Mouse (Mus musculus) MEL (cell line): ENCODE measurements at regions not wholly inside any gene's neighbourhood (a gene's known extent, or its start where the extent isn't known, plus 50 kb on each side); places are given as distances from the start of the nearest gene placed in this dataset.

Experiments used
- BHLHE40 ChIP-seq: IDR thresholded peaks from 2 replicates; pipeline ENCODE4 v1.6.1; 2012; ENCODE audit warnings: low read depth, mild to moderate bottlenecking, inconsistent platforms, low read length, improper control_type of control experiment, borderline replicate concordance
- CTCF ChIP-seq, 3 experiments: IDR thresholded peaks in 2 of 3; conservative IDR thresholded peaks in 1 of 3; 2 replicates each; pipeline ENCODE4 v1.5.1; 2011 to 2012; ENCODE audit warnings: low read length in 3 of 3, low read depth in 2 of 3, mild to moderate bottlenecking in 2 of 3, improper control_type of control experiment in 1 of 3, inconsistent platforms in 1 of 3, mixed read lengths in 1 of 3, moderate library complexity in 1 of 3; ENCODE audit not compliant: control insufficient read depth in 1 of 3, insufficient read depth in 1 of 3, poor library complexity in 1 of 3, severe bottlenecking in 1 of 3
- EP300 ChIP-seq, 2 experiments: IDR thresholded peaks; 2 replicates each; pipeline ENCODE4 v1.6.1; 2011; ENCODE audit warnings: improper control_type of control experiment in 2 of 2, low read length in 2 of 2, low read depth in 1 of 2, mild to moderate bottlenecking in 1 of 2
- GATA1 ChIP-seq: IDR thresholded peaks from 2 replicates; pipeline ENCODE4 v1.6.1; 2011; ENCODE audit warnings: low read depth, low read length, improper control_type of control experiment
- POLR2A ChIP-seq, 2 experiments: IDR thresholded peaks; 2 replicates each; pipeline ENCODE4 v1.6.1; 2011 to 2012; ENCODE audit warnings: low read length in 2 of 2, mild to moderate bottlenecking in 2 of 2, control low read depth in 1 of 2, improper control_type of control experiment in 1 of 2, low read depth in 1 of 2, moderate library complexity in 1 of 2; ENCODE audit not compliant: control insufficient read depth in 1 of 2, insufficient read depth in 1 of 2, poor library complexity in 1 of 2
- RCOR1 ChIP-seq: IDR thresholded peaks from 2 replicates; pipeline ENCODE4 v1.6.1; 2012; ENCODE audit warnings: low read depth, mild to moderate bottlenecking, inconsistent platforms, low read length, improper control_type of control experiment
- TCF12 ChIP-seq: IDR thresholded peaks from 2 replicates; pipeline ENCODE4 v1.6.1; 2014; ENCODE audit warnings: low read depth, mild to moderate bottlenecking, inconsistent platforms, low read length, improper control_type of control experiment, moderate library complexity
- ZNF384 ChIP-seq: IDR thresholded peaks from 2 replicates; pipeline ENCODE4 v1.6.1; 2012; ENCODE audit warnings: low read depth, mild to moderate bottlenecking, inconsistent platforms, low read length, improper control_type of control experiment

GRCm38 (mm10) chr17:72768266-72768665 lies 68.0 kb upstream of the Ypel5 start:
- TF ChIP-seq RCOR1: no peak
- no peak for TF ChIP-seq POLR2A (IDR thresholded peaks at IDR 0.05; ENCODE audit: control insufficient read depth in 1 of 2, insufficient read depth in 1 of 2, low read depth in 1 of 2, low read length in 2 of 2, poor library complexity in 1 of 2)
- no peak for TF ChIP-seq TCF12
- no peak for TF ChIP-seq GATA1
- no peak for TF ChIP-seq BHLHE40
- no peak for TF ChIP-seq EP300 (IDR thresholded peaks at IDR 0.05; ENCODE audit: low read depth in 1 of 2, low read length in 2 of 2)
- TF ChIP-seq CTCF (IDR thresholded peaks at IDR 0.05 in 2 of 3, conservative IDR thresholded peaks at IDR 0.05 in 1 of 3; ENCODE audit: control insufficient read depth in 1 of 3, insufficient read depth in 1 of 3, low read depth in 2 of 3, low read length in 3 of 3, poor library complexity in 1 of 3, severe bottlenecking in 1 of 3): no peak
- no peak for TF ChIP-seq ZNF384
